Mouse (Mus musculus): ENCODE results near the gene Atmin. TPM values are rescaled to one million over a fixed set of nuclear protein-coding genes. Genes with fewer than 3 reads are reported as not detected.
A peak's percentile ranks its signal among the peaks of the same experiment; 100 is the strongest.

Gene Atmin
- total RNA-seq (2015) (11.4 and 14.3 TPM in 2 replicates), total RNA-seq (2017) (10.8 and 11.1 TPM in 2 replicates)

- peak; percentile 62 for ATAC-seq (replicated peaks; ENCODE audit: poor library complexity)
These were observed at the start of gene Atmin for GRCm38 (mm10) chr8:116943161-116943554. Gene Atmin, plus strand, starts transcription at chr8:116943393.

DNA sequence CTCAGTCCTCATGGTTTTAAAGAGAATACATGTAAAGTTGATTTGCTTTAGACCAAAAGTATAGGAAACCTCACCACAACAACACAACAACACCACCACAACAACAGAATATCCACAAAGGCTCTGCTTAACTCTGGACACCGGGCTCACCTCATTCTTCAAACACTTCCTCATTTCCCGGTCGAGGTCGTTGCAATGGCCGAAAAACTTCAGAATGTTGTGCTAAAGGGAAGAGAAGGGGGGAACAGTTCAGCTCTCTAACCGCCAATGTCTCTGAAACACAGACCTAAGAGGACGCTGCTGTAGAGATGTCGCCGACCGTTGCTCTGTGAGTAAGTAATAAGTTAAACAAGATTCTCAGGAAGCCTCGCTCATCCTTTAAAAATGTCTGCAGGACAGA is 49.3 kb upstream of the Atmin start:
- ATAC-seq (replicated peaks; ENCODE audit: poor library complexity), result peak; percentile 37; the same call in 1 of the 2 replicates

DNA sequence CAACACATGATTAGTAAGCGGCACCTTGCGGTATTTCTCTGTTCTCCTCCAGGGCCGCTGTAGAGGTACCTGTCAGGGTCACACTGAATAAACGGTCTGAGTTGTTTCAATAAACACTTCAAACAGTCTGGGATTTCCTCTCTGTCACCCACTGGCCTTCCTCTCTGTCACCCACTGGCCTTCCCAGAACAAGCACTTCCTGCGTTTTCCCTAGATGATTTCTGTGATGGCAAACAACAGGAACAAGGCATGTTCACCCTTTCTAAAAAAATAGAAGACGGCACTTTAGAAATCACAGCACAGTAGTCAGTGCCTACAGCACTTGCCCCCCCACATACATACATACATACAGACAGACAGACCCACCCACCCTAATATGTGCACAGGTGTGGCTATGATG is 47.7 kb upstream of the Atmin start:
- ATAC-seq (replicated peaks; ENCODE audit: poor library complexity), result no peak

- no peak for ATAC-seq (replicated peaks; ENCODE audit: poor library complexity)
These were observed 38.5 kb upstream of the Atmin start for GRCm38 (mm10) chr8:116904736-116905135.

GRCm38 (mm10) chr8:116905252-116905651 is 37.9 kb upstream of the Atmin start:
- ATAC-seq (replicated peaks; ENCODE audit: poor library complexity), result 0 out of 2 replicates have a peak, but pooled peaks have one; percentile 20

- ATAC-seq (replicated peaks; ENCODE audit: poor library complexity), result no peak
These were observed 37.4 kb upstream of the Atmin start for GRCm38 (mm10) chr8:116905836-116906235.

GRCm38 (mm10) chr8:116921005-116921336 is 22.2 kb upstream of the Atmin start:
- peak; percentile 60 for ATAC-seq (replicated peaks; ENCODE audit: poor library complexity)

GRCm38 (mm10) chr8:116921337-116922059 is 21.7 kb upstream of the Atmin start, which contains the start of the genes Cmc2 and Cenpn:
Gene Cmc2, minus strand, starts transcription at chr8:116921455.
Gene Cenpn, plus strand, starts transcription at chr8:116921730.
- ATAC-seq (replicated peaks; ENCODE audit: poor library complexity), result peak; percentile 83

DNA sequence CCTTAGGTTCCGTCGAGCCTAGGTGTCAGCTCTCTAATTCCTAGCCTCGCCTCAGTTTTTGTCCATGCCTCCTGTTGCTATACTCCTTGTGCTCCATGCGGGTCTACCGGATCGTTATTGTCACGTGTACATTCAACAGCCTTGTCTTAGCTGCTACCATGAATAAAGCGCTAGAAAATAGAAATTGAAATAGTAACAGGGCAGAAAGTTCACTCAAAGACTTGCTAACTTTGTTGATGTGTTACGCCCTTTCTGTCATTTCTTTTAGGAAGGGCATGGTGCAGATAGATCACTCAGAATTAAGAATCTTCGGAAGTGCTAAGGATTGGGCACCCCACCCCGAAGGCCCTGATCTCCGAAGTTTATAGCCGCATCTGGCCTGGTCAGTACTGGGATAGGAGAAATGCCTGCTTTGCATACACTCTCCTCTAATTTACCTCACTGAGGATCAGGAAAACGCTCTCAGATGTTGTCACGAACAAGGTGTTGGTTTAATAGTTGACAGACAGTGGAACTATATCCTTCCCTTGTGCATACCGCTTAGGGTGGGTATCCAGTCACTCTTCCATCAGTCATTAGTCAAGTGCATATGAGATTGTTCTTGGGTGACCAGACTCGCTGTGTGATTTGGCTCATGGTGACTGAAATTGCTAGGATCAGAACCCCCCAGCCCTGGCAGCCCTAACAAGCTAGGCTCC is 21.0 kb upstream of the Atmin start:
- ATAC-seq (replicated peaks; ENCODE audit: poor library complexity), result no peak

- ATAC-seq (replicated peaks; ENCODE audit: poor library complexity), result no peak
These were observed 19.7 kb upstream of the Atmin start for GRCm38 (mm10) chr8:116923526-116923925.

DNA sequence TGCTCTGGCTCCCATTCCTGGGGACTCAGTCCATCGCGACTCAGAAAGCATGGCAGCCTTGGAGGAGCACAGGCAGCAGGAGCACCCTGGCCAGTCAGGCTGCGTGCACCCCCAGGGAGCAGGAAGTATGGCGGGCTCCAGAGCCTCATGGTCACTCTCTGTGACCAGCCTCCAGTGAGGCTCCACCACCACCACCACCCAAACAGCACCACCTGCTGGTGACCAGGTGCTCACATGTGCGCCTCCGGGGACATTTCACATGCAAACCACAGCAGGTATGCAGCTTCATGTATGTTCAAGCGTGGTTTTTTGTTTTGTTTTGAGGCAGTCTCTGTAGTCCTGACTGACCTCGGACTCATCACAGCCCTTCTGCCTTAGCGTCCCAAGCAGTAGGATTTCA is 15.3 kb upstream of the Atmin start:
- peak; percentile 88 for ATAC-seq (replicated peaks; ENCODE audit: poor library complexity)

DNA sequence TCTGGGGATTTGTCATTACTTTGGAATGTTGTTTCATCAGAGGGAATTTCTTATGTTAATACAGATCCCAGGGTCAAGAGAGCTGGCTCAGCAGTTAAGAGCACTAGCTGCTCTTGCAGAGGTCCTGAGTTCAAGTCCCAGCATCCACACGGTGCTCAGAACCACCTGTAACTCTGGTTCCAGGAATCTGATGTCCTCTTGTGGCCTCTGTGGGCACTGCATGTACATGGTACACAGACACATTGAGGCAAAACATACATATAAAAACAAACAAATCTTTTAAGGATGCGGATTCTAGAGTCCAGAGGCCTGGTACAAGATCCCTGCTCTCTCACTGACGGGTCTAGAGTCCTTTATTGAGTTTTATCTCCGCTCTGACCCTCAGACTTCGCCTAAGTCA is 14.6 kb upstream of the Atmin start:
- ATAC-seq (replicated peaks; ENCODE audit: poor library complexity), result peak; percentile 59

- ATAC-seq (replicated peaks; ENCODE audit: poor library complexity), result no peak
These were observed 8.2 kb upstream of the Atmin start for GRCm38 (mm10) chr8:116934976-116935375.

GRCm38 (mm10) chr8:116935506-116935905 is 7.7 kb upstream of the Atmin start:
- no peak for ATAC-seq (replicated peaks; ENCODE audit: poor library complexity)

DNA sequence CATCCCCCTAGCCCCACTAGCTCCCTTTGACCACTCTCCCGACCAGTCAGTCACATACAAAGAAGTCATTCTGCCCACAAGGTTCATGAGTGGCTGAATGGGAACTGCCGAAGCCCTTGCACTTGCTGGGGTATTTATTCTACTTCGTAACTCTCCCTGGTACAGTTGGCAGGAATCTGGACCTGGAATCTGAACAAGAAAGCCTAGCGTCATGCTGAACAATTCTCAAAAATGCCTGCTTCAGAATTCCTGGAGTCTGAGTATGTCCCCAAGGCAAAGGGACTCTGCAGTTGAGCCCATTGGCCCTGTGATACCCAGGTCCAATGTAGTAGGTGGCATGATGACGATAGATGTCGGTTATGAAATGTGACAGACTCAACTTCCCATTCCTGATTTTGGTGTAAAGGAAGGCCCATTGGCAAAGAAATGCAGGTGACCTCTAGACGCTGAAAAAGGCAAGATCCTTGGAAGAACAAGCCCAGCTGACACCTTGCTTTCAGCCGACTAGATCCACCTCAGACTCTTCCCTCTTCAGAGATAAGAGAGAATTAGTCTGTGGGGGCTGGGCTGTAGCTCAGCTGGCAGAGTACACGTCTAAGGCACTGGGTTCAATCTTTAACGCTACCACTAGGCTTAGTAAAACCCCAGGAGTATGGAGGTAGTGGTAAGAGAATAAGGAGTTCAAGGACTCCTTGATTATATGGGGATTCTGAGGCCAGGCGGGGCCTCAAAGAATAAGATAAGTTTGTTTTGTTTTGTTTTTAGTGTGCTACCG is 722 bp upstream of the Atmin start:
- peak; percentile 40 for ATAC-seq (replicated peaks; ENCODE audit: poor library complexity)

GRCm38 (mm10) chr8:116943555-116944384 is 577 bp downstream of the Atmin start:
- 0 out of 2 replicates have a peak, but pooled peaks have one; percentile 7 for ATAC-seq (replicated peaks; ENCODE audit: poor library complexity)

GRCm38 (mm10) chr8:116944385-116944696 is 1.1 kb downstream of the Atmin start:
- ATAC-seq (replicated peaks; ENCODE audit: poor library complexity), result no peak

DNA sequence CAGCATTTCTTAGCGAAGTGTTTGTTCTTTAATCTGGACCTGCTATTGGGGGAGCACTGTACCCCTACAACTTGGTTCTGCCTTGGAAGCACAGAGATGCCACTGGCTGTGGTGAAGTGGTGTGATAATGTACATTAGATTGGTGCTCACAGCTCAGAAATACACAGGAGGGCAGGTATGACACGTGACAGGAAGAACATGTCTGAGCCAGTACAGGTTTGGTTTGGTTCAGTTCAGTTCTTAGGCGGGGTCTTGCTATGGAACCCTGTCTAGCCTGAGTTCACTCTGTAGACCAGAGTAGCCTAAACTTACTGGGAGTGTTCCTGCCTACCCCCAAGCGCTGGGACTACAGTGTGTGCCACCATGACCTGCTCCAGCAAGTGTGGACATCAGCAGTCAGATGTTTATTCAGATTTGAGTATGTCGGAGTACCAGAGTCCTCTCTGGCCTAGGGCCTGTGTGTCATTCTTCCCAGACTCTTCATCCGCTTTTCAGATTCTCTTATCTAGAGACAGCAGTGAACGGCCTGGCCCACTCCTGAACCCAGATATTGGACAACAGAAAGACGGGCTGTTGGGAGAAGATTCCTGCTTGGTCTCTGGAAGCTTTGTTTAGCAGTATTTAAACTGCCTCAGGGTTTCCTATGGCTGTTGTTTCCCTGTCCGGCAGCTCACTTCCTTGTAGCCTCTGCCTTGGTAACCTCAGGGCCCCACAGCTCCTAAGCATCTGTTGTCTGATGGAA is 2.1 kb downstream of the Atmin start:
- ATAC-seq (replicated peaks; ENCODE audit: poor library complexity), result peak; percentile 30

- ATAC-seq (replicated peaks; ENCODE audit: poor library complexity), result peak; percentile 15
These were observed 3.2 kb downstream of the Atmin start for GRCm38 (mm10) chr8:116946268-116946838.

- ATAC-seq (replicated peaks; ENCODE audit: poor library complexity), result no peak
These were observed 3.7 kb downstream of the Atmin start for GRCm38 (mm10) chr8:116946851-116947250.
